Mouse (Mus musculus): ENCODE data around the gene Epb41l3.

Epb41l3 gene

DNA sequence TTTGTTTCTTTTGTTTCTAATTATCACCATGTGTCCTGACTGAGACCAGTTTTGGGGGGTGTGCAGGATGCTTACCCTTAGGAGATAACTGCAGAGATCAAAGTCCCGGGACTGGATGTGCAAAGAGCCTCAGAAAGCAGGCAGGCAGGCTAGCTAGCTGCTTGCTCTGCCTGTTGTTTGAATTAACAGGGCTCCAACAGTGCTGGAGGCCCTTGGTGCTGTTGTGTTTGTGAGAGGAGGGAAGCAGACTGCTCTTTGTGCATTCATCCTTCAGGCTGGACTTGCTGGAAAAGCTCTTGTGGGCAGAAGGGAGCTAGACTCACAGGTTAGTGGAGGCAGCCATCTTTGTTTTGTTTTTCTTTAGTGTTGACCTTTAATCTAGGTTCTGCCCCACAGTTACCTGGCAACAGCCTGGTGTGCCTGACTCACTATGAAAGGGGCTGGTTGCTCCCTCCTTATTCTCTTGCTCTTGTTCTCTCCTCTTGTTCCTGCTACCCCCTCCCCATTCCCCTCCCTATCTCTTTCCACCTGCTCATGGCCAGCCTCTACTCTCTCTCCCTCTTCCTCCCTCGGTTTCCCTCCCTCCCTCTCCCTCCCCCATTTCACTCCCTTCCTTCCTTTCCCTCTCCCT is 117.5 kb downstream of the Epb41l3 start:
- DNase-seq (ENCODE audit: low spot score) = no peak

DNA sequence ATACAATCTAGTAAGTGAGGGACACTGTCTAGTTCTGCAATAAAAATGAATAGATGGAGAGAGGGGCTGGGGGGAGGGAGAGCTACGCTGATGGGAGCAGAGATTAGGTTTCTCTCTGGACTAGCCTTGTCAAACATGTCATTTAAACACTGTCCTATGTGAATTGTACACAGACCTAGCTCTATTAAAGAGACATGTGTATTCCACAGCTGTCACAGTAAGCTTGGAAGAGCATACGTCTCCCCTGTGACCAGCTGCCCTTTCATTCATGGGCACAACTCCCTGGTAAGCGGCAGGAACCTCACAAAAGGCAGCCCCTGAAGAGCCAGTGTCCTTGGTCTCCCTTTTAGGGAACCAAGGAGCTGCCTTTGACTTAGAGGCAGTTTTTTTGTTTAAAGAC is 119.1 kb downstream of the Epb41l3 start:
- no peak for DNase-seq (ENCODE audit: low spot score)

DNA sequence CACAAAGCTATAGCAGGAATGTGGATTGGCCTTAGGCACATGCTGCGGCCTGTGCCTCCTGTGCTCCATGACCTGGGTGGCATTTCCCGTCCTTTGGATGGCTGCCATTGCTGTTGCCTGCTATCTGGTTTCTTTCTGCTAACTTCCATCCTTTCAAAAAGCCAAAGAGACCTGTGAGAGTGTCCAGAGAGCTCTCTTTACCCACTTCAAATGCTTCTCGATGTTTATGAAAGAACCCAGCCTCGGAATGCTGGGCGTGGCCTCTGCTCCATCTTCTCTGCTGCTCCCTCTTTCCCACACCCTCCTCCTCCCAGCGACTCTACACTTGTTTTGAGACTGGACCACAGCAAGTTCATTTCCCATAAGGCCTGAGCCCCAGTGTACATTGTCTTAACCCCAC is 120.3 kb downstream of the Epb41l3 start:
- no peak for DNase-seq (ENCODE audit: low spot score)

DNA sequence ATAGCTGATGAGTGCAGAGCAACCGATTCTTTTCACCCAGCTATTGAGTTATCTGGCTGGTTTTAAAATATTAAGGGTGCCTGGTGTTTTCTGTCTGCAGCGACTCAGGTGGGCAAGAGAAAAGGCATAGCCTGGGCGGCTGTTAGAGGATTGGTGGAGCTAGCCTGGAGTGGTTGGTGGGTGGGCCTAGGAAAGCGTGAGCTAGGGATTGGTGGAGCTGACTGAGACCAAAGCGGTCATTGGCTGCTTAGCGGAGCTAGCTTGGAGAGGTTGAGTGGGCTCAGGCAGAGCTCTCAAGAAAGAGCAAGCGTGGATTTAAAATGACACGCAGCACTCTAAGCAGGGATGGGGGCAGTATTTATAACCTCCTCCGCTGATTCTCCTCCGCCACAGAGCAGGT is 121.2 kb downstream of the Epb41l3 start:
- no peak for DNase-seq (ENCODE audit: low spot score)

DNA sequence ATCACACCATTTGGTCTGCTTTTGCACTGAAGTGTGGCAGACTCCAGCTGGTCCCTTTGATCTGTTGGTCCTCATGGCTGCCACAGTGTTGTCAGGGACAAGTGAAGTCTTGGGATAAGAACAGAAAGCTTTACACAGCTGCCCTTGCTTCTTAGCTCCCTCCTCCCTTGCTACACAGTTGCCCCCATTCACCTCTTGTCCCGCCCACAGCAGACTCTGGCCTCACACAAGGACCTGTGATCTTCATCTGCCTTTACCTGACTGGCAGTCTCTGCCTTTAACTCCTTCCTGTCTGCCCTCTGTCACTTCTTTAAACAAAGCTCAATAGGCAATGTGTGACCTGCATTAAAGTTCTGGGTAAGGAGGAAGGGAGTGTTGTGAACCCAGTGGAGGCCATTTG is 123.3 kb downstream of the Epb41l3 start:
- no peak for DNase-seq (ENCODE audit: low spot score)

DNA sequence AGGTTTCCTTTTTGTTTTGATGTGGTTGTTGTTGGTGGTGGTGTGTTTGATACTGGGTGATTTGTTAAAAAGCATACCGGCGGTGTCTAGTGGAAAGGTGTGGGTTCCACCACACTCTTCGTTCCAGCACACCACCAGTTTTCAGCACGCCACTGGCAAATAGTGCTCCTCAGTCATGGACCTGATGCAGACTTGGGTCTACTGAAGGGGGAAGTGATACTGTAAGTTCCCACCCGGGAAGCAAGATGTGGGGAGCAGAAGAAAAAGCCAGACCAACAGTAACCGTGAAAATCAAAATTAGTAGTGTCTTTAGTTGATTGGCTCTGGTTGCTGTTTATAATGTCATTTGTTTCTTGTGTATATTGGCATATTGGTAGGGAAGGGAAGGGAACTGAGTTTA is 124.3 kb downstream of the Epb41l3 start:
- no peak for DNase-seq (ENCODE audit: low spot score)

DNA sequence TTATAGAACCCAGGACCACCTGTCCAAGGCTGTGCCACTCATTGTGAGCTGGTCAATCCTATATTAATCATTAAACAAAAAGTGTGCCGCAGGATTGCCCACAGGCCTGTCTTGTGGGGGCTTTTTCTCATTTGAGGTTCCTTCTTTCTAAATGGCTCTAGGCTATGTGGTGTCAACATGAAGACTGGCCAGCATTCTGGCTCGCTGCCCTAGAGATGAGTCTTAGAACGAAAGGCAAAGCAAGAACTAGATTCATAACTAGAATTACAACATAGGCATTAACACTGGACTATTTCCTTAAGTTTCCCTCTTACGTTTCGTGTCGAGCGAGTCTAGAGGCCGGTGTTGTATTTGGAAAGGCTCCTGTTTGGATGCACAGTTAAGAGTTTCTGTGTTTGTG is 125.5 kb downstream of the Epb41l3 start:
- DNase-seq (ENCODE audit: low spot score) = no peak

DNA sequence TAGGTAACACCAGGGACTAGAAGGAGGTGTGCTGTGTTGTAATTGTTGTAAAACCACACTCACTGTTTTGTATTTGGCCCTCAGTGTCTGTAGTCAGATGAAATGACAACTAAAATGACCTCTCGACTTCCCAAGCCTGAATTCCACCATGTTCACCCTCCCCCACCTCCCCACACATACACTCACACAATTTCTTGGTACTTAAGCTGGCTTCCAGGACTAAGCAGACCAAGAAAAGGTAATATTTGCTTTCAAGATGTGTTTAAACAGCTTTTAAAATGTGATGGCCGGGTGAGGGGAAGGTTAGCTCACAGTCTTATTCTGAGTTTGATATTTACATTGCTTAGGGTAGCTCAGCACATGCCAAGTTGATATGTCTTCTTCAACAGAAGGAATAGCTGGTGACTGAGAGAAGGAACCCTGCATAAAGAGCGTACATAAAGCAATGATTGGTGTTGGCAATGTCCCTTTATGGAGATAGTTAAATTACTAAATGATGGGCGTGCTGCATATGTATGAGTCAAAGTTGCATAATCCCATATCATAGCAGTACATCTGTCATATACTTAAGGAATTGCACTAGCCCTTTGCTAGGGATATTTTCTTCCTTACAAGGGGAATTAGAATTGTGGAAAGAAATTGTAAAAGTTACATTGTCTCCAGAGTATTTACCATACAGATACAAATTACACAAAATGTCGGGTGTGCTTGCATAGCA is 130.0 kb downstream of the Epb41l3 start:
- DNase-seq (ENCODE audit: low spot score) = no peak

DNA sequence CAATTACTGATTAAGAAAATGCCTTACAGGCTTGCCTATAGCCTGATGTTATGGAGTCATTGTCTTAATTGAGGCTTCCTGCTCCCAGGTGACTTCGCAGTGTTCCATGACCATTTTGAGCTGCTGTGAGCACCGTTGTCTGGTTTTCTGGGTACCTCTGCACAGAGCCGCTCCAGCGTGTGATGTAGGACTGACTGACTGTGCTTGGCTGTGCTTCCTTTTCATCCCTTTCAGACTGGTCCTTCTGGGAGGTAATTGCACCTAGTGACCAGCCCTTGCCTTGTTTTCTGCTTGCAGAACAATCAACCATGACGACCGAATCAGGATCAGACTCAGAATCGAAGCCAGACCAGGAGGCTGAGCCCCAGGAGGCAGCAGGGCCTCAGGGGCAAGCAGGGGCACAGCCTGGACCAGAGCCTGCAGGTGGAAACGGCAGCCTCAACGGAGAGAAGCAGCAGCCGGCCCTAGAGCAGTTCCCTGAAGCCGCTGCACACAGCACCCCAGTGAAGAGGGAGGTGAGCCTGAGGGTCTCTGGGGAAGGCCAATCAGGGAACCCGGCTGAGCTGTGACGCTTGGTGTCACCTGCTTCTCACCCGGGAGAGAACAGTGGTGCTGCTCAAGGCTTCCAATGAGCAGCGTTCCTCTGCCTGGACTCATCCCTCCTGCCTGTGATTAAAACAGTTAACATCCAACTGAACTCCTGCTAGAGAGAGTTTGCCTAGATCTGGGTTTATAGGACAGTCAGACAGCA is 132.3 kb downstream of the Epb41l3 start:
- DNase-seq (ENCODE audit: low spot score) = no peak

DNA sequence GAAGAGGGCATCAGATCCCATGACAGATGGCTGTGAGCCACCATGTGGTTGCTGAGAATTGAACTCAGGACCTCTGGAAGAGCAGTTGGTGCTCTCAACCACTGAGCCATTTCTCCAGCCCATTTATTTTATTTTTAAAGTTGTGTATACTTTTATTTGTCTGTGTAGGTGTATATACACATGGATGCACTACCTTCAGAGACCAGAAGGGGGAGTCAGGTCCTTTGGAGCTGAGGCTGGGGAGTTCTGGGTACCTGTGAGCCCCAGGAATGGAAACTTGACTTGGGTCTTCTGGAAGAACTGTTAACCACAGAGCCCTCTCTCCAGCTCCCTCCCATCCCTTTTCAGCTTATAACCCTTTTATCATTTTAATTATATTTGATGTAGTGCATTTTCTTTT is 135.6 kb downstream of the Epb41l3 start:
- DNase-seq (ENCODE audit: low spot score) = no peak

DNA sequence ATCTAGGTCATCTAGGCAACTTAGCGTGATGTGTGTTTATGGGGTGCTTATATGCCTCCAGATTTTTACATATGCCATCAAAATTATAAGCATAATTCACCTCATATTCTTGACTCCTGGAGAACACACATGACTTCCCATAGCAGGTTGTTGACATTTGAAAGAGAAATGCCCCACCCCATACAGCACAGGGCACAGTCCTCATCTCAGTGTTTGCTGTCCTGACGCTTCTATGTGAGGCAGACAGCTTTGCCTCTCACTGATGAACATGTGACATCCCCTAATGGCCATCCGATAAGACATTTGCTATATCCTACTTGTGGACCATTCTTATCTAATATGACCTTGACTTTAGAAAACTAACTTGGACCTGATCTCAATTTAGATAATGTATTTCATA is 140.6 kb downstream of the Epb41l3 start:
- DNase-seq (ENCODE audit: low spot score) = no peak

DNA sequence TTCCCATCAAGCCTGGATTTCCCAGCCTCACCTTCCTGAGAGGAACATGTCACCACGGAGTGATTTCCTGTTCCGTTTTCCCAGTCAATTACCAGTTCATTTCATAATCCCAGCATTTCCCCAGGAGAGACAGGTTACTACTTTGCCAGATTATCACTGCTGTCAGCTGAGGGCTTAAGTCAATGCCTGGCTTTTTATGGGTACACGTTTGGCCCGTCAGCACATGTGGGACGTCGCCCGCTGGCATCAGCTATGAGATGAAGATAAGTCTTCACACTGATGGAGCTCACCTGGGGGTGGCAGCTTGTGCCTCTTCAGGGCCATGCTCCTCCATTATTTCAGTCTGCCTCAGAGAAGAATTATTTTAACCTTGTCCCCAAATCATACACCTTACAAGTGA is 145.4 kb downstream of the Epb41l3 start:
- no peak for DNase-seq (ENCODE audit: low spot score)

DNA sequence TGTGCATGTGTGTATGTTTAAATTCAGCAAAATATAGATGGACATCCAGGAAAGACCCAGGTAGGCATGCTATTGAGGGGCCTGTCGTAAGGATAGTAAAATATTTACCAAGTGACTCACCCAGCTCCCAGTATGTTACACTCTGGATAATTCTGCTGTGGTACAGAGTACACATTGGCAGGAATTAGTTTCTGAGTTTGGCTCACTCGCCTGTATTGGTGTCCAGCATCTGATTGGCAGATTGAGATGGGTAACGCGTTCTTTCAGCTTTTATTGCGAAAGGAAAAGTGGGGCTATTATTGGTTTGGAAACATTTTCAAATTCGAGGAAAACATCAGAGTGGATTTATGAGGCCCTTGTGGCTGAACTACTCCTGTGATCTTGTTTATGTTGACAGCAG is 145.9 kb downstream of the Epb41l3 start:
- DNase-seq (ENCODE audit: low spot score) = no peak

DNA sequence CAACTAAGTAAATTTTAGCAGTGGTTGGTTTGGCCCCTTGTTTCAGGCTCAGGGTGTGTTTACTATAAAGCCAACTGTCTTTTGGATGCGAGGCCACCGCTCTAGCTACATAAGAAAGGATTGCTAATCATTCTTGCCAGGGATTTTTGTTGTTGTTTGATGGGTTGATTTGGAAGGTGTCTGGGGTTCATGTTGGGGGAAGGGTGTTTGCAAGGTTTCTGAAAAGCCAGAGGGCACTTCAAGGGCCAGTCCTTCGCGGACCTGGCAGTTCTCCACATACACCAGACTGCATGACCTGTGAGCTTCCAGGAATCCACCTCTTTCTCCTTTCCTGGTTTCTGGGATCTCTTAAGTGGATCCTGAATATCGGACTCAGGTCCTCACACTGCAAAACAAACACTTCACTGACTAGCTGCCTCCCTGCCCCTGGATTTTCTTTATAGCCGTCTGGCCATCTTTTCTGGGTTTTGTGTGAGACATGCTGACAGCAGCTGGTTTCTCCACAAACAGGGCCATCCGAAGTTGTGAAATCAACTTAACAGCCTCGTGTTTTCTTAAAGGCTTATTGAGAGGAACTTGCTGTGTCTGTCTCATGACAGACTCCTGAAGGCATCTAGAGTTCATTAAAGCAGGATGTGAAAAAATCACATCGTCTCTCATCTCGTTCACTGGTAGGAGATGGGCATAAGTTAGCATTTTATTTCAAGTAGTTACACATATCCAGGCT is 146.6 kb downstream of the Epb41l3 start:
- no peak for DNase-seq (ENCODE audit: low spot score)

DNA sequence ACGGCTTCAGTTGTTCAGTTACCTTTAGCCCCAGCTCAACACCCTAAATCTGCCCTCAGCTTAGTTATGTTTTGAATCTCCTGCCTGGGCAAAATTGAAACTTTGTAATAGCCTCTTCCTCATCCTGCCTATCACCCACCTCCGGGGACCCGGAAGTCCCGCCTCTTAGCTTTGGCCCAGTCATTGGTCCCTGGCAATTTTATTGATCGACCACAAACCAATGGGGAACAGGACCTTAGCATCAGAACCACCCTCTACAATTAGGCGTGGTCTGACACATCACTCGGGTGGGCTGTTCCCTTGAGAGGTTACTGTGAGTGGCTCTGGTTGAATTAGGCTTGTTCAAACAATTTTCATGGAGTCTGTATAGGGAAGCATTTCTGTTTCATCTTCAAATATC is 150.5 kb downstream of the Epb41l3 start:
- DNase-seq (ENCODE audit: low spot score) = no peak

DNA sequence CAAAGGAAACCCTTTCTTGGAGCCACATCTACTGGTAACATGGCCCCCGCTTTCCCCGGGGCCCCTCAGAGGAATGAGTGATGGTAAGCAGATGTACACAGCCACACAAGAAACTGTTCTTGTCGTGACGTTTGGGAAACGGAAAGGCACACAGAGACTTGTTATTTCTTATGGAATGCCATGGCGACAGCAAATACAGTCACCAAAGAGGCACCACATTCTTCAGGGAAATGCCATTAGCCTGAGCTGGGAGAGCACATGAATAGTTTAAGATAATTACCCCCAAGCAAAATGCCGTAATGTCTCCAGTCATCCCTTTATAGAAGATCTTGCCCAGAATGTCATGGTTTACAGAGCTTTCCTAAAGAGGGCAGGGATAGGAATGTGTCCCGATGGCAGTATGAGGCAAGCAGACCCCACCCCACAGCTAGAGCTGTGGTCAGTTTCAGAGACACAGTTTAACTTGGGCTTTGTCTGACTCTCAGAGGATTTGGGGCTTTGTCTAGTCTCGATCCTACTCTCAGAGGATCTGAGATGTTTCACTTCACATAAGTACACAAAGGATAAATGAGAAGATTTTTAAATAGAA is 152.0 kb downstream of the Epb41l3 start:
- no peak for DNase-seq (ENCODE audit: low spot score)

DNA sequence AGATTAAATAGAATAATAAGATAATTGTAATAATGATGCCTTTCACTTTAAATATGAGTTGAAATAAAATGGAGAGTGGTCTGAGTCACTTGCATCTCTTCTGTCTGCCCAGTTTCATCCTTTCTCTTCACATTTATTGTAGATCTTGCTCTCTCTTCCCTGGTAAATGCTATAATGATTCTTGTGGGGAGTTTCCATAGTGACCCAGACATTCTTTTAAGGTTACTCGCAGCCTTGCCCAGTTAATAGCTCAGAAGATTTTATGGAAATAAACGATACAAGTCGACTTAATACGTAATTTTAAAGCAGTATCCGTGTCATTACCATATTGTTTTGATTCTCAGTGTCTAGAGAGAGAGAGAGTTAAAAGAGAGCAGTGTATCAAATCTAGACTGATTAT is 154.0 kb downstream of the Epb41l3 start:
- no peak for DNase-seq (ENCODE audit: low spot score)

DNA sequence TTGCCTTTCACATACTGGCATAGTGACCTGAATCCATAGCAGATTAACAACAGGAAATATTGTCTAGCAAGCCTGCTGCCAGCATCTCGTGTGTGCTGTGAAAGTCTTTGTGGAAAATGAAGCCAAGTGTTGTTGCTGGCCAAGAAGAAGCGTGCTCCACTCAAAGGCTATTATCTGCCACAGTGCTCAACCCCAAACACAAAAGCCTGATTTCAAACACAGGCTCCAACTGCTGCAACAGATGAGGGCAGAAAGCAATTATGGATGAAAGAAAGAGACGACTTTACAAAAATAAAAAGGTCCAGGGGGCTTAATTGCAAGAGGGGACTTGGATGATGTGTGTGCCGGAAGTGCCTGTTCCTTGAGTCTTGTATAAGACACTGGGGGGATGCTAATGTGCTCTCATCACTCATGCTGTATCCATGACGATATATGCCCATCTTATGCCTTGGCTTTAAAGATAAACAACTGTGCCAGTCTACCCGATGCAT is 154.7 kb downstream of the Epb41l3 start:
- DNase-seq (ENCODE audit: low spot score) = no peak

DNA sequence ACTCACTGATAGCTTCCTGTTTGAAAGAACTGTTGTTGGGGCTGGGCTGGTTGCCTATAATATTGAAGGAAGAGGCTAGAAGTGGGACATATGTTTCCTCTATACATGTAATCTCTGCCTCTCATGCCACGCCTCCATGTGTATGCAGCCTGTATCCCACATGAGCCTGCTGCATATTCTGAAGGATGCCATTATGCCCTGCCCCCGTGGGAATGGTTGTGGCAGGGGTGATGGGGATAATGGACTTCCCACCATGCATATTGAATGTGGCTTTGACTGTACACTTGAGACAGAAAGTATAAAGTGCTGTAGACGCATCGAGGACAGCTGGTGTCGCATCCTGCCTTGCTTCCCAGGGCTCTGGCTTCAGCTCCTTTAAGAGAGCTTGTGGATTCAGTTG is 155.9 kb downstream of the Epb41l3 start:
- DNase-seq (ENCODE audit: low spot score) = no peak

DNA sequence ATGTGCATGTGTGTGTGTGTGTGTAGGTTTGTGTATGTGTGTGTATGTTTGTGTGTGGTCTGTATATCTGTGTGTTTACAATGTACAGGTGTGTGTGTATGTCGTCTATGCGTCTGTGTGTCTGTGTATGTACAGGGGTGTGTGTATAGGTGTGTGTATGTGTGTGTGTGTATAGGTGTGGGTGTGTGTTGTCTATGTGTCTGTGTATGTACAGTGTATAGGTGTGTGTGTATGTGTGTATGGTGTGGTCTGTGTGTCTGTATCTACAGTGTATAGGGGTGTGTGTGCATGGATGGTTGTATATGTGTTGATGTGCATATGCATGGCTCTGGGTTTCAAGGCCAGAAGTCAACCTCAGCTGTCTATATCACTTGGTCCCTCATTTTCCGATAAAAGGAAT is 161.7 kb downstream of the Epb41l3 start:
- DNase-seq (ENCODE audit: low spot score) = no peak

DNA sequence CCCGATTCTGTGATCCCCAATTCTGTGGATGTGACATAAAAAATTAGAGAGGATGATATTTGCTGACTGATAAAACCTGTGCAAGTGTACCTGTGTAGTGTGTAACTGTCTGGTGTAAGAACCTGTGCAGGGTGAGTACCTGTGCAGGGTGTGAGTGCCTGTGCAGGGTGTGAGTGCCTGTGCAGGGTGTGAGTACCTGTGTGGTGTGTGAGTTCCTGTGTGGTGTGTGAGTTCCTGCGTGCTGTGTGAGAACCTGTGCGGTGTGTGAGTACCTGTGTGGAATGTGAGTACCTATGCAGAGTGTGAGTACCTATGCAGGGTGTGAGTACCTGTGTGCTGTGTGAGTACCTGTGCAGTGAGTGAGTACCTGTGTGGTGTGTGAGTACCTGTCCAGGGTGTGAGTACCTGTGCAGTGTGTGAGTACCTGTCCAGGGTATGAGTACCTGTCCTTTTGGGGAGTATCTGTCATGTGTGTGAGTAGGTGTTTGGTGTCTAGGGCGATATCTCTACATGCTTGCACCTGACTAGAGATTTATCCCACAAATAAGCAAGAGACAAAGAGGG is 163.4 kb downstream of the Epb41l3 start:
- no peak for DNase-seq (ENCODE audit: low spot score)

DNA sequence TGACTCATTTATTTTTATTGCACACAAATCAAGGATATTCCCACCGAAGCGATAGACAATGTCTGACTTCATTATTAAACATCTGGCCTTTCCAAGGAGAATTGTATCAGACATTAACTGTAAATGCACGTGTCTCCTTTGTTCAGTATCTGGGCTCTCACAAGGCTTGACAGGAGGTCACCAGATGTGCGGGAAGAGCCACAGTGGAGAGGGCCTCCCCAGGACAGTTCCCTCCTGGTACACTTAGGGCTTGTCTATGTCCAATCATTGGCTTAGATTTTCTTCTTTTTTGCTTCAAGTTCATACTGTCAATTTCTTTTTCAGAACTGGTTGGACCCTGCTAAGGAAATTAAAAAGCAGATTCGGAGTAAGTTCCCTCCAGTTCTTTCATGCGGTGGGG is 163.9 kb downstream of the Epb41l3 start:
- no peak for DNase-seq (ENCODE audit: low spot score)

All from urinary bladder, postnatal 14 days (tissue).